Mouse (Mus musculus) liver, embryonic 16.5 days (tissue): ENCODE results near the gene Sox15. TPM values are rescaled to one million over a fixed set of nuclear protein-coding genes. Genes with fewer than 3 reads are reported as not detected.

Experiments
- ATAC-seq: fragments of 200-750 bp; cut with Nextera tagmentation; 2 replicates; pipeline ENCODE4 v1.8.0; 2017; ENCODE audit warnings: low read depth, mild to moderate bottlenecking, moderate number of reproducible peaks, moderate library complexity
- H3K27ac ChIP-seq: fragments of 300-500 bp; sonication (generic); 2 replicates; pipeline ENCODE4 v1.5.1; 2014; ENCODE audit warnings: mild to moderate bottlenecking, low read length
- H3K27me3 ChIP-seq: fragments of 300-500 bp; sonication (generic); 2 replicates; pipeline ENCODE4 v1.6.1; 2014; ENCODE audit warnings: low read depth, low read length, mixed read lengths; ENCODE audit not compliant: control insufficient read depth, insufficient read depth
- H3K36me3 ChIP-seq: fragments of 300-500 bp; sonication (generic); 2 replicates; pipeline ENCODE4 v1.6.1; 2014; ENCODE audit warnings: mild to moderate bottlenecking; ENCODE audit not compliant: control insufficient read depth, insufficient read depth
- H3K4me1 ChIP-seq: fragments of 300-500 bp; sonication (generic); 2 replicates; pipeline ENCODE4 v1.6.1; 2014; ENCODE audit warnings: low read depth, low read length, mixed read lengths; ENCODE audit not compliant: control insufficient read depth
- H3K4me2 ChIP-seq: fragments of 300-500 bp; sonication (generic); 2 replicates; pipeline ENCODE4 v1.6.1; 2014; ENCODE audit warnings: low read depth, low read length, mixed read lengths
- H3K4me3 ChIP-seq: fragments of 300-500 bp; sonication (generic); 2 replicates; pipeline ENCODE4 v1.5.1; 2014; ENCODE audit warnings: low read depth, mild to moderate bottlenecking, low read length
- H3K9ac ChIP-seq: fragments of 300-500 bp; sonication (generic); 2 replicates; pipeline ENCODE4 v1.6.1; 2014; ENCODE audit warnings: low read depth, low read length
- H3K9me3 ChIP-seq: fragments of 300-500 bp; sonication (generic); replicated peaks from 2 replicates; pipeline ENCODE4 v1.6.1; 2016; ENCODE audit warnings: low read length; ENCODE audit not compliant: control insufficient read depth
- WGBS: fragments of 180-500 bp; shearing (Covaris S2); extraction: QIAGEN DNeasy Blood & Tissue Kit; methylation state at CpG from one replicate; pipeline ENCODE4 v1.1.7; 2014; ENCODE audit not compliant: insufficient replicate concordance; 5-methylcytosine and 5-hydroxymethylcytosine counted together
- polyA plus RNA-seq: library from polyadenylated mRNA; unstranded; fragments of >200 nt; fragmentation: Nextera tagmentation; extraction: Ambion mirVana; gene quantifications from 2 replicates; pipeline ENCODE4 v1.2.1, GENCODE M21; 2015

The Sox15 gene
- polyA plus RNA-seq, 1 experiment from 2014 or later: not detected

DNA sequence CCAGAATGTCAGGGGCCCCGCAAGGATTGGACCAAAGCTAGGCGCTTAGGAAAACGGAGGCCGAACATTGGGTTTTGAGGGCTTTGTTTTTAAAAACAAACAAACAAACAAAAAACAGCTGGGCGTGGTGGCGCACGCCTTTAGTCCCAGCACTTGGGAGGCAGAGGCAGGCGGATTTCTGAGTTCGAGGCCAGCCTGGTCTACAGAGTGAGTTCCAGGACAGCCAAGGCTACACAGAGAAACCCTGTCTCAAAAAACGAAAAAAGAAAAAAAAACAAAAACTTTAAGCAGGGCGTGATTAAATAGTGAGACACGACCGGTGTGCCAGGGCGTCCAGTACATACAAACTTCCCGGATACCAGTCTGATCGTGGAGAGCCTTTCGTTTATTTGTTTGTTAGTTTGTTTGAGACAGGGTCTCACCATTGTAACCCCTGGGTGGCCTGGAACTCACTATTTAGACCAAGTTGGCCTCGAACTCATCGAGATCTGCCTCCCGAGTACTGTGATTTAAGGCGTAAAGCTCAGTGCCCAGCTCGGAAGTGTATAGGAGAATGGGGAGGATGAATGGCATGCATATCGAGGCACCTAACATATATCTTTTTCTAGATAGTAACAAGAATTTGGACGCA lies 27.2 kb downstream of the Sox15 start:
- Histone ChIP-seq H3K4me2 (peak overlapping the region; percentile 95), H3K4me3 (peak overlapping the region; percentile 88), H3K27me3 (no peaks in the 10 kb centered on the region), H3K9ac (peak overlapping the region; percentile 88), H3K36me3 (no peaks in the 10 kb centered on the region), H3K27ac (peak overlapping the region; percentile 94), H3K9me3 (no peaks in the 10 kb centered on the region), H3K4me1 (peaks cover 36% of the 10 kb centered on the region)
- ATAC-seq: no peak
- WGBS: 18% methylated on average over 24 of the region's 24 CpGs

DNA sequence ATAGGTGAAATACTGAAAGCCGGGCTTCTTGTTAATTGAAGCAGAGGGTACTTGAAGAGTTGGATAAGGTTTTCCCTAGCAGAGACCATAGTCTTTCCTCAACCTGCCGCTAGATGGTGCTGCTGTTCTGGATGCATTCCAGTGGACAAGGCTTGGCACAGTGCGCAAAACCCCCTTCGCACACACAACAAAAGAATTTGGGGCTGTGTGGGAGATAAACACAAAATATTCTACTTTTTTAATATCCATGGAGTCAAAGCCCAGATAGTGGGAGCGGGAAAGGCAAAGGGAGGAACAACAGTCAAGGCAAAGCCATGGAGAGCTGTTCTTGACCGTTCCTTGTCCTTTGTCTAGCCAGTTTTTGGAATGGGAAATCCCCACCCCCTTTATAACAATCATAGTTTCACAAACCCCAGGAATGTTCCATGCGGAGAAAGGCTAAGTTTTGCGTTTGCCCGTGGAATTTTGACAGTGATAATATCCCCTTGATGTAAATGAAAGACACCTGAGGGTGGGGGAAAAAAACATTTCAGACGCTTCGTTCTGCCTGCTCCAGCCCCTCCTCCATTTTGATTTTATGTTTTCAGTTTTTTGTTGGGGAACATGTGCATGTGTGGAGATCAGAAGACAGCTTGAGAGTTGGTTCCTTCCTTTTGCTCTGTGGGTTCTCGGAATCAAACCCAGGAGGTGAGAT lies 27.9 kb downstream of the Sox15 start:
- Histone ChIP-seq H3K27me3 (no peaks in the 10 kb centered on the region), H3K9me3 (no peaks in the 10 kb centered on the region), H3K4me1 (peaks cover 36% of the 10 kb centered on the region), H3K27ac (peak overlapping the region; percentile 94), H3K36me3 (no peaks in the 10 kb centered on the region), H3K9ac (no peak overlapping the region; the same call in 1 of the 2 replicates), H3K4me2 (peak overlapping the region; percentile 95), H3K4me3 (peak overlapping the region; percentile 88; the same call in 1 of the 2 replicates)
- no peak for ATAC-seq
- 26% methylated on average over 12 of the region's 12 CpGs for WGBS

DNA sequence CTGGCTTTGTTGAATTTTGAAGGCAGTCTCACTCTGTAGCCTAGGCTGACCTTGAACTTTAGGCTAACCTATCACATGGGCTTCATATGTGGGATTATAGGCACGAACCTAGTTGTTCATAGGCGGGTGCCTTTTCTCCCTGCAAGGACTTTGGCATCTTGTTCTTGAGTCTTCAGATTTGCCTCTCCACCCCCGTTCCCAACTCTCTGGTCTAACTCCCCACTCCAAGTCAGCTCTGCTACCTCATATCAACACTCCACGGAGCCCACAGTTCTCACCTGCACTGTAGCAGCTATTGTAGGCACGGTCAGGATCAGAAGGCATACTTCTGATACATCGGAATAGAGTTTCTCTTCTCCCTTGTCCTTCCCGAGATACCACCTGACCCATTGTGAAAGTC lies 28.5 kb downstream of the Sox15 start:
- Histone ChIP-seq H3K9ac (no peak overlapping the region), H3K27ac (no peak overlapping the region), H3K27me3 (no peaks in the 10 kb centered on the region), H3K36me3 (no peaks in the 10 kb centered on the region), H3K4me1 (peaks cover 36% of the 10 kb centered on the region), H3K9me3 (no peaks in the 10 kb centered on the region), H3K4me3 (no peak overlapping the region), H3K4me2 (no peak overlapping the region)
- no peak for ATAC-seq
- WGBS: 58% methylated on average over 7 of the region's 7 CpGs

DNA sequence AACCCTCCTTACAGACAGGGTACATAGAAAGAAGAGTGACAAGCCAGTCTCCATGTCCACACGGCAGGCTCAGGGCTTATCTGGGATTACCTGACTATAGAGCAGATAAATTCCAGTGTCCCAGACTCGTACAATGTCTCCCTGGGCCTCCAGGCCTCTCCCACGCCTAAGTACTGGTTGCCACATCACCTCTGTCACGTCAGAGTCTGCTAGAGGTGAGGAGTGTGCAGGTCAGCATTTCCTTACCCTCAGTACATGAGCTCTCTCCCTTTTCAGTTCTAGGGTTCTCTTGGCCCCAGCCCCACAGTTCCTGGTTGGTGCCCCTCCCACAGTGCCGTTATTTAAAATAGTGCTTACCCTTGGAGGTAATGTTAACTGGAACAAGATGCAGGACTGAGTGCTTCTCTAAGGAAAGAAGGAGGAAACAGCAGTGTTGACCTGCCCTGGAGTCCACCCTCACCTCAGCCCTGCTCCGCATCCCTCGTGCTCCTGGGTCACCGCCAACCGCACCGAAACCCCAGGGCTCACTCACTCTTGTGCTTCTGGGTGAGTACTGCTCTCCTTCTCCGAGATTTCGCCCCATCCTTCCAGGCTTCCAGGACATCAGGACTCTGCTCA lies 29.1 kb downstream of the Sox15 start:
- no peaks in the 10 kb centered on the region for H3K27me3 ChIP-seq
- no peak for ATAC-seq
- H3K36me3 ChIP-seq: no peaks in the 10 kb centered on the region
- peaks cover 36% of the 10 kb centered on the region for H3K4me1 ChIP-seq
- no peaks in the 10 kb centered on the region for H3K9me3 ChIP-seq
- H3K4me3 ChIP-seq: no peak overlapping the region
- no peak overlapping the region for H3K4me2 ChIP-seq
- no peak overlapping the region for H3K27ac ChIP-seq
- no peak overlapping the region for H3K9ac ChIP-seq
- WGBS: 67% methylated on average over 12 of the region's 12 CpGs

DNA sequence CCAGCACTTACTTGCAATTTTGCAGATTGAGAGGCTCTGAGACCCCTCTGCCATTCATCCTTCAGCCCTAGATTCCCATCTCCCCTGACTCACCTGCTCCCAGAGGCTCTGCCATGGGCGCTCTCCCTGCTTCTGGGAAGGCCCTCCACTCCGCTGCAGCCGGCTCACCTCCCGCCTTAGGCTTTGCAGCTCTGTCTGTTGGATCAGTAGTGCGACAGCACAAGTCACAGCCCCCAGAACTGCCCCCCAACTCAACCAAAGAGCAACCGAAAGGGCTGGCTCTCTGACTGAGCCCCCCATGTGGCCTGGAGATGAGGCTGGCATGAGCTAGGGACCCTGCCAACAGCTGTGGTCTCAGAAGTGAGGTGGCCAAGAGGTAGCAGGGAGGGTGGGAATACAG lies 29.8 kb downstream of the Sox15 start:
- no peak for ATAC-seq
- H3K36me3 ChIP-seq: no peaks in the 10 kb centered on the region
- peaks cover 36% of the 10 kb centered on the region for H3K4me1 ChIP-seq
- no peak overlapping the region for H3K27ac ChIP-seq
- H3K27me3 ChIP-seq: no peaks in the 10 kb centered on the region
- 68% methylated on average over 6 of the region's 6 CpGs for WGBS
- H3K4me3 ChIP-seq: no peak overlapping the region
- no peaks in the 10 kb centered on the region for H3K9me3 ChIP-seq
- H3K4me2 ChIP-seq: no peak overlapping the region
- no peak overlapping the region for H3K9ac ChIP-seq

DNA sequence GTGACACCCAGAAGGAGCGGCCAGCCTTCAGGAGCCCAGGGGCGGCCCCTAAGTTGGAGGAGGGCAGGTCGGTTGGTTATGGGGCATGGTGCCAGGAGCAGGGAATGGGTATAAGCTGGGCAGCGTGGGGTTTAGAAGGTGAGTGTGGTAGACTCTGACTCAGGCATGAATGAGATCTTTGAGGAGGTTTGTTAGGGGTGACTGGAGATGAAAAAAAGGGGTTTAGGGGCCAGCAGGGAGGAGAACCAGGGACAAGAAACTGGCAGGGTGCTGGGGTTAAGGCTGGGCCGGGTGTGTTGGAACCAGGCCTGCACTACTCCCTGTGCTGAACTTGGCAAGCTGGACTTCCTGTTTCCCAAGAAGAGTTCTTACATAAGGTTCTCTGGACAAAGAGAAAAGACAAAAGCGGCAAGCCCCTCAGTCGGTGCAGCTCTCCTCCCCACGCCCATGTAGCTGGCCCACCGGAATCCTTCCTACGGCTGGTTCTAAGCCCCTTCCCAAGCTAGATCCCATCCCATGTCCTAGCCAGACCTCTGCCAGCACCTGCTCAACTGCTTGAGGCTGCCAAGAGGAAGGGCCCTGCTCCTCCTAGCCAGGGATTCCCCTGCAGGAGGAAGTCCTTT lies 30.5 kb downstream of the Sox15 start, which contains the start of gene Tnfsf13:
TSS of gene Tnfsf13 (minus strand) at position 259 of the 623 bp plus-strand sequence.
- no peak for ATAC-seq
- H3K4me3 ChIP-seq: no peak within 1 kb of the TSS
- peak within 1 kb of the TSS; percentile 61 for H3K27ac ChIP-seq
- H3K9me3 ChIP-seq: no peaks in the 10 kb centered on the region
- no peak within 1 kb of the TSS for H3K4me2 ChIP-seq
- no peaks in the 10 kb centered on the region for H3K36me3 ChIP-seq
- H3K27me3 ChIP-seq: no peaks in the 10 kb centered on the region
- H3K9ac ChIP-seq: no peak within 1 kb of the TSS
- WGBS: 58% methylated on average over 10 of the region's 10 CpGs
- H3K4me1 ChIP-seq: peaks cover 29% of the 10 kb centered on the region

DNA sequence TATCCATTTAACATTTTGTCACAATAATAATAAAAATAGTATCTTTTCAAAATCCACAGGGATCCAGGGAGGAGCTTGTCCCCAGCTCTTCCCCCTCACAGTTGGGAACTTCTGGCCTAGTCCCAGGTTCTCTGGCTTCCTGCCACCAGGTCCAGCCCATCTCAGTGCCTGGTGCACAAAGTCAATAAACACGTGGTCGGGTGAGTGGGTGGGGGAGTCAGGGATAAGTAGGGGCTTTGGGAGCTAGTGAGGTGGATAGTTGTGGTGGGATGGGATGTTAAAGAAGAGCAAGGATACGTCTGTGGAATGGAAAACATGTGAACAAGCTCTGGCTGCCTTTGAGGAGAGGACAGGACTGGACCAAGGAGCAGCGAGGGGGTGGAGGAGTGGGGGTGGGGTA lies 31.3 kb downstream of the Sox15 start:
- no peak overlapping the region for H3K27ac ChIP-seq
- WGBS: 37% methylated on average over 4 of the region's 4 CpGs
- peaks cover 23% of the 10 kb centered on the region for H3K4me1 ChIP-seq
- no peak for ATAC-seq
- no peaks in the 10 kb centered on the region for H3K36me3 ChIP-seq
- H3K9me3 ChIP-seq: no peaks in the 10 kb centered on the region
- H3K27me3 ChIP-seq: no peaks in the 10 kb centered on the region
- H3K4me2 ChIP-seq: no peak overlapping the region
- H3K9ac ChIP-seq: no peak overlapping the region
- H3K4me3 ChIP-seq: no peak overlapping the region

DNA sequence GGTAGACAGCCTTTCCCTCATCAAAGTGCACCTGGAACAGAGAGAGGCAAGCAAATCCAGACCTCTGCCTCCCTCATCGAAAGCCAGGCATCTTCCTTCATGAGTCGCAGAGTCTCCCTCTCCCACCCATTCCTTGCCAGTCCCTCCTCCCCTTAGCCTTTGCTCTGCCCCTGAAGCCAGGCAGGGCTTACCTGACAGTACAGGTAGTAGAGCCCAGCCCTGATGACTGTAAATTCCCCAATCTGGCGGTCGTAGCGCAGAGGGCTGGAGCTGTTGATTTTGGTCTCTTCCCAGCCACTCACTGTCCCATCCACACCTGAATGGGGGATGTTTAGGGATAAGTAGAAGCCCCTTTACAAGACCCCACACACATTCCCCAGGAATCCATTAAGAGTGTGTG lies 31.9 kb downstream of the Sox15 start:
- Histone ChIP-seq H3K4me2 (no peak overlapping the region), H3K9me3 (no peaks in the 10 kb centered on the region), H3K27ac (no peak overlapping the region), H3K36me3 (no peaks in the 10 kb centered on the region), H3K4me3 (no peak overlapping the region), H3K9ac (no peak overlapping the region), H3K27me3 (no peaks in the 10 kb centered on the region), H3K4me1 (peaks cover 22% of the 10 kb centered on the region)
- 48% methylated on average over 5 of the region's 5 CpGs for WGBS
- ATAC-seq: no peak
